Mouse (Mus musculus) layer of hippocampus, adult 8-10 months (tissue): ENCODE results near the gene Disp1. TPM values are rescaled to one million over a fixed set of nuclear protein-coding genes. Genes with fewer than 3 reads are reported as not detected.

Experiments used
- DNase-seq, 2 experiments: peaks; one replicate each; pipeline ENCODE4 v3.0.0; 2022; ENCODE audit warnings: low spot score in 2 of 2
- total RNA-seq, 4 experiments: library from RNA; stranded (reverse); gene quantifications; 2 replicates each; pipeline ENCODE4 v1.2.4; 2022

Gene Disp1
- total RNA-seq, 4 experiments from 2014 or later: 4.5 to 6.5 (median 5.4) TPM

- no peak for DNase-seq
Observed at GRCm38 (mm10) chr1:183134427-183134826, 86.9 kb downstream of the Disp1 start.

GRCm38 (mm10) chr1:183133440-183133839 lies 87.9 kb downstream of the Disp1 start:
- no peak for DNase-seq

GRCm38 (mm10) chr1:183127246-183127645 lies 94.1 kb downstream of the Disp1 start:
- no peak for DNase-seq

- DNase-seq: no peak
Observed at GRCm38 (mm10) chr1:183123725-183124124, 97.6 kb downstream of the Disp1 start.

- DNase-seq: no peak
Observed at GRCm38 (mm10) chr1:183120341-183120923, 100.9 kb downstream of the Disp1 start.

- DNase-seq: no peak
Observed at GRCm38 (mm10) chr1:183117827-183118825, 103.2 kb downstream of the Disp1 start.

GRCm38 (mm10) chr1:183116946-183117826 lies 104.1 kb downstream of the Disp1 start:
- DNase-seq: no peak

GRCm38 (mm10) chr1:183116441-183116840 lies 104.9 kb downstream of the Disp1 start:
- no peak for DNase-seq

- DNase-seq: no peak
Observed at GRCm38 (mm10) chr1:183115076-183115475, 106.2 kb downstream of the Disp1 start.

- DNase-seq: no peak
Observed at GRCm38 (mm10) chr1:183114554-183114953, 106.8 kb downstream of the Disp1 start.

GRCm38 (mm10) chr1:183113546-183113945 lies 107.8 kb downstream of the Disp1 start:
- DNase-seq: no peak

GRCm38 (mm10) chr1:183107476-183107875 lies 113.8 kb downstream of the Disp1 start:
- DNase-seq: no peak

GRCm38 (mm10) chr1:183104696-183105095 lies 116.6 kb downstream of the Disp1 start:
- DNase-seq: no peak

GRCm38 (mm10) chr1:183102775-183103174 lies 118.5 kb downstream of the Disp1 start:
- no peak for DNase-seq

GRCm38 (mm10) chr1:183102153-183102552 lies 119.2 kb downstream of the Disp1 start:
- DNase-seq: no peak

- no peak for DNase-seq
Observed at GRCm38 (mm10) chr1:183101371-183101770, 120.0 kb downstream of the Disp1 start.

- DNase-seq: no peak
Observed at GRCm38 (mm10) chr1:183100245-183100644, 121.1 kb downstream of the Disp1 start.

- no peak for DNase-seq
Observed at GRCm38 (mm10) chr1:183099686-183100085, 121.6 kb downstream of the Disp1 start.

GRCm38 (mm10) chr1:183097606-183098005 lies 123.7 kb downstream of the Disp1 start:
- no peak for DNase-seq

GRCm38 (mm10) chr1:183095454-183096088 lies 125.8 kb downstream of the Disp1 start:
- DNase-seq: no peak

GRCm38 (mm10) chr1:183092296-183092695 lies 129.0 kb downstream of the Disp1 start:
- DNase-seq: no peak
